Mouse (Mus musculus) kidney, adult 2 months (tissue): ENCODE measurements around the gene Nup210.

Experiments
- CTCF ChIP-seq: fragments of 200-500 bp; conservative IDR thresholded peaks from 2 replicates; pipeline ENCODE4 v1.5.1; 2011; ENCODE audit warnings: low read depth, mild to moderate bottlenecking, control low read depth, low read length, moderate library complexity, mixed read lengths; ENCODE audit not compliant: insufficient read depth, insufficient read length
- POLR2A ChIP-seq: fragments of 200-500 bp; IDR thresholded peaks from one replicate; pipeline ENCODE4 v1.6.1; 2011; ENCODE audit warnings: low read depth, low read length, control low read depth

- no peak for TF ChIP-seq CTCF
- no peak for TF ChIP-seq POLR2A
These were observed 28.4 kb upstream of the Nup210 start for GRCm38 (mm10) chr6:91145056-91145455.
